Mouse (Mus musculus): ENCODE results near the gene Gna11. TPM values are rescaled to one million over a fixed set of nuclear protein-coding genes. Genes with fewer than 3 reads are reported as not detected.

Gene Gna11
- polyA plus RNA-seq, 1 experiment from 2014 or later, result 91.5 TPM

DNA sequence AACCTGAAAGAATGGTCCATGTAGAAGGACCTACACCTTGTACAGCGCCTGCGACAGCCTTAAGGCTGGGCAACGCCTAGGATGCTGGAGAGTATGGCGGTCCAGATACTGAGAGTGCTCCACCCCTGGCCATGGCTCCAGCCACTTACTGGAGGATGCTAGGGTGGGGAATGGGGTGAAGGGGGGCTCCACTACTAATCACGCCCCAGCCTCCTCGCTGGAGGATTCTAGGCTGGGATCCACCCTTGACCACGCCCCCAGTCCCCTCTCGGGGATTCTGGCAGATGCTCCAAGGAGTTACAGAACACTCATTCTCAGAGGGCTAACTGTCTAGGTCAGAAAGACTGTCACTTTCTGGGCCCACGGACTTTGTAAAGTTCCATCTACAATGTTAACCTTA lies 28.0 kb upstream of the Gna11 start:
- no peak for DNase-seq (ENCODE audit: low spot score)
- Histone ChIP-seq H3K9me3 (replicated peaks) (no peaks in the 10 kb centered on the region), H3K4me3 (peak overlapping the region; percentile 50), H3K4me1 (peaks cover 85% of the 10 kb centered on the region), H3K27me3 (ENCODE audit: low read depth, poor library complexity, severe bottlenecking) (peaks cover 61% of the 10 kb centered on the region), H3K36me3 (peaks cover 11% of the 10 kb centered on the region; the same call in 1 of the 2 replicates), H3K27ac (peak overlapping the region; percentile 87)
- WGBS, result 5% methylated on average over 9 of the region's 9 CpGs

DNA sequence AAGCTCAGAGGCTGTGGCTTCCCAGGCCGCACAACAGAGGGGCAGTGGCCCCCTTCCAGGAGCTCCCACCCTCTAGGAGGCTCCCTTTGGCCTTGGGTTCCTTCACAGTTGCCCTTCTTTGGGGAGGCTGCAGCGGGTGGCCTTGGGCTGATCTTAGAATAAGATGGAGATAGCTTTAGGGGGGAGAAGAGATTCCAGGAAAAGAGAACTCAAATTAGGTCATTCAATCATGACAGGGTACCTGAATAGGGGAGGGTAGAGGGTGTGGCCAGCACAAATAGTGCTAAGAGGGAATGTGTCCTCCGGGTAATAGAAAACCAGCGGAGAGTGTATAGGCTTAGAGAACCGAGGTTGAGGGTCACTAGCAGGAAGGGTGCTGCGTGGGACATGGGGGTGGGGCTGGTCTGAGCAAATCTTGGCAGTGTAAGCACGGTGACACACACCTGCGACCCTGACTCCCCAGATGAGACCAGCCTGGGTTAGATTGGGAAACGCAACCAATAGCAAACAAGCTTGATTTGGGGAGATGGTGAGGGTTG lies 27.2 kb upstream of the Gna11 start:
- H3K9me3 ChIP-seq (replicated peaks), result no peaks in the 10 kb centered on the region
- DNase-seq (ENCODE audit: low spot score), result peak; percentile 52
- peaks cover 89% of the 10 kb centered on the region for H3K4me1 ChIP-seq
- peaks cover 8% of the 10 kb centered on the region for H3K36me3 ChIP-seq
- H3K4me3 ChIP-seq, result peak overlapping the region; percentile 50
- peak overlapping the region; percentile 87 for H3K27ac ChIP-seq
- H3K27me3 ChIP-seq (ENCODE audit: low read depth, poor library complexity, severe bottlenecking), result peaks cover 61% of the 10 kb centered on the region
- WGBS, result 3% methylated on average over 9 of the region's 9 CpGs

DNA sequence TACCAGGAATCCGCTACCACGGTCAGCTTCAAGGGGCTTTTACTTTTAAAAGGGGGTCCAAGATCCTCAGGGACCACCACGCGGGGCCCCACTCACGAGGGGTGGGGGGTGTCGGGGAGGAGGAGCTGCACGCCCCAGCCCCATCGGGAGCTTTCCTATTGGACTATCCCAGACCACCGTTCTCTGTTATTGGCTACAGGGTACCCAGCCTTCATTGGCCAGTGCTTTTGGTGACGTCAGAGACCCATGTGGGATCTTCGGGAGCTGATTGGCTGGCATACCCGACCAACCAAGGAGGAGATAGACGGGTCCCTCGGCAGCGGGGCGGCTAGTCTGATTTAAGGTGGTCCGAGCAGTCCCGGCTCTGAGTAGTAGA lies 26.5 kb upstream of the Gna11 start:
- H3K27ac ChIP-seq, result peak overlapping the region; percentile 87
- DNase-seq (ENCODE audit: low spot score), result peak; percentile 92
- peak overlapping the region; percentile 50 for H3K4me3 ChIP-seq
- no peaks in the 10 kb centered on the region for H3K9me3 ChIP-seq (replicated peaks)
- H3K27me3 ChIP-seq (ENCODE audit: low read depth, poor library complexity, severe bottlenecking), result peaks cover 61% of the 10 kb centered on the region
- H3K4me1 ChIP-seq, result peaks cover 90% of the 10 kb centered on the region
- under 1% methylated on average over 18 of the region's 18 CpGs for WGBS
- H3K36me3 ChIP-seq, result peaks cover 11% of the 10 kb centered on the region

DNA sequence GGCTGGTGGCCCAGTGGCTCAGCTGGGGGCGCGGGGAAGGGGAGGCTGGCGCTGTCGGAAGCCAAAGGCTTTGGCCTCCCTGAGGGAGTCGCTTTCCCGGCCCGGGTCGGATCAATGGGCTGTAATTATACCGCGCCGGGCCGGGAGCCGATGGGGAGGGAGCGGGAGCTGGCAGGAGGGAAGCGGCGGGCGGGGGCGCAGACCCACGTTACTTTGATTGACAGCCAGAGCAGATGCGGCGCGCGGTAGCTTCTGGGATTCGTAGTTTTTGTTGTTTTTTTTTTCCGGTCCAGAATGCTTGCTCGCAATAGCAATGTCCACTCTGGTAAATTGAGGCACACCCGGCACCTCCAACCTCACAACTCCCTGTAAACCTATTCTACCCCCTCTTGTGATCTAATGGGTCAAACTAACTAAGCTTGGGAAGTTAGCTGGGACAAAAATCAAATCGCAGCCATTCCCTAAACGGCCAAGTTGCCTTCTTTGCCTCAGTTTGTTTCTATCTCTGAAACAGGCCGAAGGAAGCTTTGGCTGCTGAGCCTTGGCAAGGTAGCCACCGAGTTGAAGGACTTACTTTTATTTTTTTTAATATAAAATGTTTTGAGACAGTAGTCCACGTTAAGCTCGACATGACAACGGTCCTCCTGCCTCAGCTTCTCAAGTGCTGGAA lies 26.0 kb upstream of the Gna11 start:
- no peaks in the 10 kb centered on the region for H3K9me3 ChIP-seq (replicated peaks)
- H3K27me3 ChIP-seq (ENCODE audit: low read depth, poor library complexity, severe bottlenecking), result peaks cover 61% of the 10 kb centered on the region
- H3K36me3 ChIP-seq, result peaks cover 17% of the 10 kb centered on the region
- peak; percentile 99 for DNase-seq (ENCODE audit: low spot score)
- H3K27ac ChIP-seq, result peak overlapping the region; percentile 87
- peak overlapping the region; percentile 50 for H3K4me3 ChIP-seq
- peaks cover 90% of the 10 kb centered on the region for H3K4me1 ChIP-seq
- under 1% methylated on average over 33 of the region's 34 CpGs for WGBS

DNA sequence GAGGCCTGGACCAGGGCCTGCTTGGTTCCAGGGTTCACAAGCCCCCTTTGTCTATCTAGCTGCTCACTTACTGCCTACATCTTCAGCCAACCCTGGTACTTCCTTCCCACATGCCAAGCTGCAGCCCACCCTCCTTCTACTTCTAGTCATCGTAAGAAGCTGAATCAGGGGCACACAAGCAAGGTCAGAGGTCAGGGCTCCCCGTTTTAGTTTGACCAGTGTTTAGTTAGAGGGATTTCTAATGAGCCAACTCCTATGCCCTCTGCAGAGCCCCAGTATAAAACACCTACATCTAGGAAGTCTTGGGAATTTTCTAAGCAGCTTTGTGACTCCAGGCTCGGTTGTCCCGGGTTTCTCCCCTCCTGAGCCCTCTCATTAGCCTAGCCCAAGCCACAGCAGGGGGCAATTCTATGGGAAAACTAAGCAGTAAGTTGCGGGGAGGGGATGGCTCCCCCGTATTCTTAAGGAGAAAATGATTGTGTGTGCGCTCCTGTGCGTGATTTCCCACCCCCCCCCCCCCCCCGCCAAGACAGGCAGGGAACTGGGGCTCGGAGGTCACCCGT lies 25.3 kb upstream of the Gna11 start:
- peak; percentile 53 for DNase-seq (ENCODE audit: low spot score)
- peaks cover 61% of the 10 kb centered on the region for H3K27me3 ChIP-seq (ENCODE audit: low read depth, poor library complexity, severe bottlenecking)
- no peaks in the 10 kb centered on the region for H3K9me3 ChIP-seq (replicated peaks)
- peak overlapping the region; percentile 50 for H3K4me3 ChIP-seq
- WGBS, result 0% methylated on average over 9 of the region's 11 CpGs
- peak overlapping the region; percentile 87 for H3K27ac ChIP-seq
- H3K36me3 ChIP-seq, result peaks cover 23% of the 10 kb centered on the region
- H3K4me1 ChIP-seq, result peaks cover 90% of the 10 kb centered on the region

DNA sequence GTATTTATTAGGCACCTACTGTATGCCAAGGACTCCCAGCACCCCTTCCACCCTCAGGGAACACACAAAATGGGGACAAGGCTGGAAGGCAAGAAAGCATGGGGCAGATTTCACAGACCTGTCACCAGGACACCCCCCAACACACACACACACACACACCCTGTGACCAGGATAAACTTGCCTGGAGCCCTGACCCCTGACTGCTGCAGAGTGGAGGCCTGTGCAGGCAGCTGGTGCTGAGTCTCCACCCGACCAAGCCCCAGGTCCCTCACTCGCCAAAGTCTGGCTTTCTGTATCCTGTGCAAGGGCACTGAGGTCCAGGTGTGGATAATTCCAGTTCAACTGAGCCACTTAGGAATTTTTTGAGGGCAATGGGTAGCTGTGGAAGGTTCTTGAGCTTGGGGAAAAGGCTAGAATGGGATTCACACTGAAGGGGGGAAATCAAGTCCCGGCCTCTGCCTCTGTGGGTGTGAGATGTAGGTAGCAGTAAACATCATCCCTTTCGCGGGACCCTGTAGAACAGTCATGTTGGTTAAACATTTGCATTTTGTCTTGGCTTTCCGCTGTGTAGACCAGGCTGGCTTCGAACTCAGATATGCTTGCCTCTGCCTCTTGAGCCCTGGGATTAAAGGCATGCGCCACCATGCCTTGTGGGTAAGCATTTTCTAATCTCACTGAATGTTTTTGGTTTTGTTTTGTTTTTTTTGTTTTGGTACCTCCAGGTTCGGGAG lies 24.7 kb upstream of the Gna11 start:
- Histone ChIP-seq H3K9me3 (replicated peaks) (no peaks in the 10 kb centered on the region), H3K4me1 (peaks cover 90% of the 10 kb centered on the region), H3K4me3 (peak overlapping the region; percentile 27; the same call in 1 of the 2 replicates), H3K27ac (peak overlapping the region; percentile 87), H3K36me3 (peaks cover 30% of the 10 kb centered on the region), H3K27me3 (ENCODE audit: low read depth, poor library complexity, severe bottlenecking) (peaks cover 61% of the 10 kb centered on the region)
- DNase-seq (ENCODE audit: low spot score), result no peak
- 40% methylated on average over 9 of the region's 9 CpGs for WGBS

DNA sequence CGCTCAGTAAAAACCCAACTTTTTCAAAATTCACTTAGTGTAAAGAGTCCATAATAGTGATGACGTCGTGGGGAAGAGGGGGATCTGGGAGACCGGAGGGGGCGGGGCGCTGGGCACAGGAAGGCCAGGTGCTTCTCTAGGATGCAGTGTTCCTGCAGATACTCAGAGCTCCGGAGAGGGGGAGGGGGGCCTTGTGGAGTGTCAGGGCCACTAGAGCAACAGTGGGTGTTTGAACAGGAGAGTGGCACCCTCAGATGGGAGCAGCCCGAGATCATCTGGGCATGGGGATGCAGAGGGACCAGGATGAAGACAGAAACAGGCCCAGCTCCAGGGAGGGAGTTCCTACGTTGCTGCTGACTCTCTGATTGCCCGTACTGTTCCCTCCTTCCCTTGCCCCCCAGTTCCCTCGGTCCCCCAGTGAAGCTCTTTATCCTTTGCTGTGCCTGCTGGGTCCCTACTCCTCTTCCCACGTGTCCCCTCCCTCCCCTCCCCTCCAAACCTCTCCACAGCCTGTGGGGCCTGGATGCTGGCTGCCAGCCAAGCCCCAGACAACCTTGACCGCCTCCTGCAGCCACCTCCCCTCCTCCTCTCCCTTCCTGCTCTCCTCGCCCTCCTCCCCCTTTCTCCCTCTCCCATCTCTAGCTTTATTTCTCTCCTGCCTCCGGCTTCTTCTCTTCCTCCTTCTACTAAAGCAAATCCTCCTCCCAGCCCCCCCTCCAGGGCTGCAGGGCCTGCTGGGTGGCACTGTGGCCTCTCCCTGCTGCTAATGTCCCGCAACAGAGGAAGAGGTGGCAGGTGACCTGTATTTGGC lies 23.6 kb upstream of the Gna11 start:
- peaks cover 90% of the 10 kb centered on the region for H3K4me1 ChIP-seq
- H3K36me3 ChIP-seq, result peaks cover 39% of the 10 kb centered on the region
- peaks cover 51% of the 10 kb centered on the region for H3K27me3 ChIP-seq (ENCODE audit: low read depth, poor library complexity, severe bottlenecking)
- peak overlapping the region; percentile 27 for H3K4me3 ChIP-seq
- H3K27ac ChIP-seq, result peak overlapping the region; percentile 87
- no peaks in the 10 kb centered on the region for H3K9me3 ChIP-seq (replicated peaks)
- DNase-seq (ENCODE audit: low spot score), result peak; percentile 77
- 12% methylated on average over 16 of the region's 16 CpGs for WGBS

DNA sequence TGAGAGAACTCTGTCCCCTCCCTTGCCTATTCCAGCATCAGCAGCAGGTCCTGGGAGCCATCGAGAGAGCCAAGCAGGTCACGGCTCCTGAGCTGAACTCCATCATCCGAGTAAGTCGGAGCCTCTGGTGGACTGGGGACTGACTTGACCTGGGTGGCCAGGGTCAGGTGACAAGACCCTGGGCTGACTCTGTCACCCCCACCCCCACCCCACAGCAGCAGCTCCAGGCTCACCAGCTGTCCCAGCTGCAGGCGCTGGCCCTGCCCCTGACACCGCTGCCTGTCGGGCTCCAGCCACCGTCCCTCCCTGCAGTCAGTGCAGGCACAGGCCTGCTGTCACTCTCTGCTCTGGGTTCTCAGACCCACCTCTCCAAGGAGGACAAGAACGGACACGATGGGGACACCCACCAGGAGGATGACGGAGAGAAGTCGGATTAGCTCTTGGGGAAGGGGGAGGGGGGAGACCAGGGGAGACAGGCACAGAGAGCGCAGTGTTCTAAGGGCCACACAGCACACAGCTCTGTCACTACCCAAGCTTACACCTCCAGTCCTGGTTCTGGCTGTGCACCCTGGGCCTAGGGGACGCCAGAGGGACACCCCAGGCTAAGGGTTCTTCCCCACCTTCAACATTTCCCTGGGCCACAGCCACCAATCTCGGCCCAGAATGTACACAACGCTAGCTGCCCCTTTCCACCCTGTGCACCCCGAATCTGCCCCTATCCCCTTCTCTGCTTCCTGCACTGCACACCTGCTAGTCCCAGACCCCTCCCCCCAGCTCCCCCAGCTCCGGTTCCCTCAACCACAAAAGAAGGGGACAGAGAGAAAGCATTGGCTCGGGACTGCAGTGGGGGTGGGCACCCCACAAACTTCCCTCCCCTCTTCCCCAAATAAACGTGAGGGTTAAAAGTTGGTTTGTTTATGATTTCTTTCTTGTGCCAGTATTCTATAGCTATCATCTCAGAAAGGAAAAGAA lies 20.6 kb upstream of the Gna11 start:
- Histone ChIP-seq H3K36me3 (peaks cover 61% of the 10 kb centered on the region), H3K9me3 (replicated peaks) (no peaks in the 10 kb centered on the region), H3K27ac (peak overlapping the region; percentile 85), H3K4me1 (peaks cover 94% of the 10 kb centered on the region), H3K27me3 (ENCODE audit: low read depth, poor library complexity, severe bottlenecking) (peaks cover 34% of the 10 kb centered on the region), H3K4me3 (peak overlapping the region; percentile 49)
- 26% methylated on average over 20 of the region's 20 CpGs for WGBS
- DNase-seq (ENCODE audit: low spot score), result no peak

DNA sequence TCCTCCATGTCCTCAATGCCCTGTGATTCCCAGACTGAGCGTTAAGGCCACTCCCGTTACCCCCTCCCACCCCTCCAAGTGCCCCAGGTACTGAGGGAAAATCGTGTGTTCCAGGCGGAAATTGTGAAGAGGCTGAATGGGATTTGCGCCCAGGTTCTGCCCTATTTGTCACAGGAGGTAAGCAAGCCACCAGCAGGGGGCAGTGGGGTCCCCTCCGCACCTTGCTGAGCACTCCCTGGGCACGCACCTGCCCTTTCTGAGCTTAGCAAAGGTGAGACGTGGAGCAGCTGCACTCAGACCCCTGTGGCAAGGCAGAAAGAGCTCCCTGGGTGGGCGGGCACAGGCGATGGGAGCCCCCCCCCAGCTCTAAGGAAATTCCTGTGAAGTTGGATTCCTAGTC lies 19.7 kb upstream of the Gna11 start:
- Histone ChIP-seq H3K9me3 (replicated peaks) (no peaks in the 10 kb centered on the region), H3K4me1 (peaks cover 94% of the 10 kb centered on the region), H3K27ac (peak overlapping the region; percentile 85), H3K4me3 (peak overlapping the region; percentile 49), H3K27me3 (ENCODE audit: low read depth, poor library complexity, severe bottlenecking) (peaks cover 40% of the 10 kb centered on the region), H3K36me3 (peaks cover 61% of the 10 kb centered on the region)
- DNase-seq (ENCODE audit: low spot score), result peak; percentile 80
- 7% methylated on average over 10 of the region's 10 CpGs for WGBS

DNA sequence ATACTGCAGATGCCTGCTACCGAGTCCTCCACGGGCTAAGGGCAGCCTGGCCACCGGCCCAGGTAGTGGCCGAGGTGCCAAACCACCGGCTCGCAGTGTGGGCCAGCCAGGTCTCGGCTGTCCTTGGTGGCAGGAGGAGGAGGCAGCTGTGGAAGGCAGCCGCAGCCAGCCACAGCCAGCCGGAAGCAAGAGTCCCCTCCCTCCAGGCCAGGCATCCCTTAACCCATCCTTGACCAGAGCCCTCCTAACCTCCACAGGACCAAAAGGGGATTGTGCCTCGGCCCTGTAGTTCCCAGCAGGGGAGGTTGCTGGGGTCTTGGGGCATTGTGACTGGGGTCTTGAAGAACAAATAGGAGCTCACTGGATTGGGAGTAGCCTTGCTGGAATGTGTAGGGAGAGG lies 19.2 kb upstream of the Gna11 start:
- peaks cover 93% of the 10 kb centered on the region for H3K4me1 ChIP-seq
- peak overlapping the region; percentile 85 for H3K27ac ChIP-seq
- H3K27me3 ChIP-seq (ENCODE audit: low read depth, poor library complexity, severe bottlenecking), result peaks cover 40% of the 10 kb centered on the region
- no peaks in the 10 kb centered on the region for H3K9me3 ChIP-seq (replicated peaks)
- DNase-seq (ENCODE audit: low spot score), result peak; percentile 71
- H3K4me3 ChIP-seq, result peak overlapping the region; percentile 49
- 2% methylated on average over 10 of the region's 10 CpGs for WGBS
- peaks cover 61% of the 10 kb centered on the region for H3K36me3 ChIP-seq

DNA sequence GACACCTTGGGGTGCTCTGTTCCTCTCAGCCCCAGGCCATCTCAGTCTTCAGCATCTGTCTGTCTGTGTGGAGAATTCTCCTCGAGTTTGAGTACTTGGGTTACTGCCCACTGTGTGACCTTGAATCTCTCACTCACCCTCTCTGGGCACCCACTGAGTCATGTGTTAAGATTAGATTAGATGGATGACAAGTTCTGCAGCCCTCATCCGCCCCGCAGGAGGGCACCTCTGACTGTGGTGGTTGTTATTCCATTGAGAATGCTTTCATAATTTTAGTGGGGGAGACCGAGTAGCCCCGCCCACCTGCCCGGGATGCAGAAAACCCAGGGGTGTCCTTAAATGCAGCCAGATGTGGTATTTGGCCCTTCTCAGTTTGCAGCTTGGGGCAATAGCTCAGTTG lies 18.5 kb upstream of the Gna11 start:
- Histone ChIP-seq H3K4me1 (peaks cover 91% of the 10 kb centered on the region), H3K27ac (peak overlapping the region; percentile 85; the same call in 1 of the 2 replicates), H3K36me3 (peaks cover 61% of the 10 kb centered on the region), H3K27me3 (ENCODE audit: low read depth, poor library complexity, severe bottlenecking) (peaks cover 40% of the 10 kb centered on the region), H3K4me3 (peak overlapping the region; percentile 49), H3K9me3 (replicated peaks) (no peaks in the 10 kb centered on the region)
- 39% methylated on average over 6 of the region's 6 CpGs for WGBS
- DNase-seq (ENCODE audit: low spot score), result no peak
